Mouse (Mus musculus): ENCODE measurements around the gene N4bp1. TPM values are rescaled to one million over a fixed set of nuclear protein-coding genes. Genes with fewer than 3 reads are reported as not detected.
A peak's percentile ranks its signal among the peaks of the same experiment; 100 is the strongest.

Gene N4bp1
- total and polyA plus RNA-seq, 3 experiments: 12.2 to 15.6 (median 12.8) TPM

- Histone ChIP-seq H3K4me1 (ENCODE audit: control insufficient read depth in 1 of 2, insufficient read depth in 2 of 2) (peaks cover 32 to 87% of the 10 kb centered on the region in 2 experiments), H3K27ac (ENCODE audit: insufficient read depth, low read depth) (peak overlapping the region; percentile 21; the same call in 1 of the 2 replicates)
- TF ChIP-seq JUN (IDR thresholded peaks at IDR 0.05; ENCODE audit: insufficient read depth, low read depth, low read length) (no peak), POLR2AphosphoS2 (IDR thresholded peaks at IDR 0.05; ENCODE audit: low read depth, low read length) (no peak), TBP (conservative IDR thresholded peaks at IDR 0.05; ENCODE audit: low read depth, low read length) (no peak), MYC (IDR thresholded peaks at IDR 0.05; ENCODE audit: low read depth, low read length) (no peak), MAX (IDR thresholded peaks at IDR 0.05; ENCODE audit: low read length) (no peak), MXI1 (IDR thresholded peaks at IDR 0.05; ENCODE audit: low read depth, low read length) (no peak), ZC3H11A (IDR thresholded peaks at IDR 0.05; ENCODE audit: low read depth, low read length) (no peak), USF1 (IDR thresholded peaks at IDR 0.05; ENCODE audit: low read depth, low read length) (no peak), MAFK (IDR thresholded peaks at IDR 0.05; ENCODE audit: insufficient replicate concordance, low read length) (no peak), MAZ (IDR thresholded peaks at IDR 0.05; ENCODE audit: low read depth, low read length) (no peak), MEF2A (IDR thresholded peaks at IDR 0.05; ENCODE audit: borderline replicate concordance, low read depth, low read length) (no peak), EP300 (IDR thresholded peaks at IDR 0.05; ENCODE audit: low read length) (peak; percentile 30; the same call in 1 of the 2 replicates), GABPA (IDR thresholded peaks at IDR 0.05; ENCODE audit: insufficient replicate concordance, low read depth, low read length) (no peak), NRF1 (IDR thresholded peaks at IDR 0.05; ENCODE audit: low read depth, low read length) (no peak), IRF4 (IDR thresholded peaks at IDR 0.05; ENCODE audit: low read depth, low read length) (peak; percentile 61; the same call in 1 of the 2 replicates)
Observed at GRCm38 (mm10) chr8:86871421-86871820, 13.6 kb downstream of the N4bp1 start.

GRCm38 (mm10) chr8:86870771-86871170, 14.3 kb downstream of the N4bp1 start:
- peak overlapping the region; percentile 62 for H3K9ac ChIP-seq (ENCODE audit: insufficient read depth, low read depth)
- peak overlapping the region in 2 of 3 experiments; percentile 7 to 33 for H3K4me3 ChIP-seq (replicated peaks in 1 of 3; ENCODE audit: low read depth in 2 of 3, low read length in 2 of 3, poor library complexity in 1 of 3)
- dilution Hi-C loops (cut with MboI; ENCODE audit: extremely low pct_ligation_motif_present, extremely low pct_unique_long_range_greater_than_20kb, low sequenced_read_pairs): no loop called here
- H3K27me3 ChIP-seq (replicated peaks): no peaks in the 10 kb centered on the region
- H3K4me1 ChIP-seq (ENCODE audit: control insufficient read depth in 1 of 2, insufficient read depth in 2 of 2): peaks cover 32 to 92% of the 10 kb centered on the region in 2 experiments
- peak overlapping the region; percentile 80 for H3K27ac ChIP-seq (ENCODE audit: insufficient read depth, low read depth)
- in situ Hi-C loops (cut with MboI; ENCODE audit: low pct_ligation_motif_present, low pct_unique_long_range_greater_than_20kb, low sequenced_read_pairs): no loop called here
- peaks cover 3% of the 10 kb centered on the region for H3K9me3 ChIP-seq (replicated peaks; ENCODE audit: low read length)
- H3K4me2 ChIP-seq (ENCODE audit: insufficient read depth, low read depth, poor library complexity, severe bottlenecking): peak overlapping the region; percentile 89
- H3K36me3 ChIP-seq (replicated peaks in 1 of 2; ENCODE audit: control insufficient read depth in 1 of 2, insufficient read depth in 1 of 2, low read length in 1 of 2): peaks cover 0 to 45% of the 10 kb centered on the region in 2 experiments
- TF ChIP-seq SIN3A (IDR thresholded peaks at IDR 0.05; ENCODE audit: low read length): peak; percentile 74
- no peak; the same call in 1 of the 2 replicates for TF ChIP-seq MXI1 (IDR thresholded peaks at IDR 0.05; ENCODE audit: low read depth, low read length)
- no peak for TF ChIP-seq USF1 (IDR thresholded peaks at IDR 0.05; ENCODE audit: low read depth, low read length)
- TF ChIP-seq ETS1 (conservative IDR thresholded peaks at IDR 0.05; ENCODE audit: low read depth, low read length): peak; percentile 93
- peak; percentile 95 for TF ChIP-seq IRF4 (IDR thresholded peaks at IDR 0.05; ENCODE audit: low read depth, low read length)
- peak; percentile 61 for TF ChIP-seq JUN (IDR thresholded peaks at IDR 0.05; ENCODE audit: insufficient read depth, low read depth, low read length)
- 0 out of 2 replicates have a peak, but pooled peaks have one; percentile 32 for TF ChIP-seq POLR2A (IDR thresholded peaks at IDR 0.05; ENCODE audit: low read depth, low read length)
- TF ChIP-seq TCF12 (IDR thresholded peaks at IDR 0.05; ENCODE audit: low read depth, low read length): peak; percentile 89
- TF ChIP-seq MYC (IDR thresholded peaks at IDR 0.05; ENCODE audit: low read depth, low read length): peak; percentile 71
- TF ChIP-seq JUND (conservative IDR thresholded peaks at IDR 0.05; ENCODE audit: low read depth, low read length): peak; percentile 46; the same call in 1 of the 2 replicates
- peak; percentile 90 for TF ChIP-seq EP300 (IDR thresholded peaks at IDR 0.05; ENCODE audit: low read length)
- 0 out of 2 replicates have a peak, but pooled peaks have one; percentile 9 for TF ChIP-seq MAX (IDR thresholded peaks at IDR 0.05; ENCODE audit: low read length)
- peak; percentile 56; the same call in 1 of the 2 replicates for TF ChIP-seq MAFK (IDR thresholded peaks at IDR 0.05; ENCODE audit: insufficient replicate concordance, low read length)
- no peak for TF ChIP-seq CHD1 (IDR thresholded peaks at IDR 0.05; ENCODE audit: low read depth, low read length)
- peak; percentile 64 for TF ChIP-seq BHLHE40 (IDR thresholded peaks at IDR 0.05; ENCODE audit: low read depth, low read length)
- peak; percentile 31; the same call in 1 of the 2 replicates for TF ChIP-seq RCOR1 (conservative IDR thresholded peaks at IDR 0.05; ENCODE audit: low read depth, low read length)
- TF ChIP-seq CHD2 (IDR thresholded peaks at IDR 0.05; ENCODE audit: low read length): peak; percentile 86
- TF ChIP-seq USF2 (conservative IDR thresholded peaks at IDR 0.05; ENCODE audit: low read depth, low read length): 0 out of 2 replicates have a peak, but pooled peaks have one; percentile 4
- peak; percentile 68; the same call in 1 of the 2 replicates for TF ChIP-seq MEF2A (IDR thresholded peaks at IDR 0.05; ENCODE audit: borderline replicate concordance, low read depth, low read length)
- no peak for TF ChIP-seq CTCF (conservative IDR thresholded peaks at IDR 0.05 in 1 of 2, IDR thresholded peaks at IDR 0.05 in 1 of 2; ENCODE audit: low read depth in 2 of 2, low read length in 2 of 2)
- DNase-seq (ENCODE audit: extremely low read depth): peak; percentile 88
- H3K79me2 ChIP-seq (replicated peaks; ENCODE audit: control insufficient read depth, extremely low read depth, insufficient read depth, poor library complexity, severe bottlenecking): peaks cover 60% of the 10 kb centered on the region

More at GRCm38 (mm10) chr8:86871421-86871820, 13.6 kb downstream of the N4bp1 start:
- in situ Hi-C loops (cut with MboI; ENCODE audit: low pct_ligation_motif_present, low pct_unique_long_range_greater_than_20kb, low sequenced_read_pairs): no loop called here
- H3K4me3 ChIP-seq (replicated peaks in 1 of 3; ENCODE audit: low read depth in 2 of 3, low read length in 2 of 3, poor library complexity in 1 of 3): no peak overlapping the region
- peaks cover 0 to 47% of the 10 kb centered on the region in 2 experiments for H3K36me3 ChIP-seq (replicated peaks in 1 of 2; ENCODE audit: control insufficient read depth in 1 of 2, insufficient read depth in 1 of 2, low read length in 1 of 2)
- H3K4me2 ChIP-seq (ENCODE audit: insufficient read depth, low read depth, poor library complexity, severe bottlenecking): no peak overlapping the region
- DNase-seq (ENCODE audit: extremely low read depth): peak; percentile 31
- dilution Hi-C loops (cut with MboI; ENCODE audit: extremely low pct_ligation_motif_present, extremely low pct_unique_long_range_greater_than_20kb, low sequenced_read_pairs): no loop called here
- H3K9me3 ChIP-seq (replicated peaks; ENCODE audit: low read length): peaks cover 3% of the 10 kb centered on the region
- peak overlapping the region; percentile 59; the same call in 1 of the 2 replicates for H3K9ac ChIP-seq (ENCODE audit: insufficient read depth, low read depth)
- H3K27me3 ChIP-seq (replicated peaks): no peaks in the 10 kb centered on the region
- peaks cover 60% of the 10 kb centered on the region for H3K79me2 ChIP-seq (replicated peaks; ENCODE audit: control insufficient read depth, extremely low read depth, insufficient read depth, poor library complexity, severe bottlenecking)

Data from CH12.LX (cell line).